Mouse (Mus musculus): Measurements from ENCODE around the gene Gm10697.
"Not testable (repeated sequence)": the region's sequence is repeated elsewhere in the genome, so short reads cannot be mapped to it uniquely, and the experiment has no call there.

Gm10697 gene

DNA sequence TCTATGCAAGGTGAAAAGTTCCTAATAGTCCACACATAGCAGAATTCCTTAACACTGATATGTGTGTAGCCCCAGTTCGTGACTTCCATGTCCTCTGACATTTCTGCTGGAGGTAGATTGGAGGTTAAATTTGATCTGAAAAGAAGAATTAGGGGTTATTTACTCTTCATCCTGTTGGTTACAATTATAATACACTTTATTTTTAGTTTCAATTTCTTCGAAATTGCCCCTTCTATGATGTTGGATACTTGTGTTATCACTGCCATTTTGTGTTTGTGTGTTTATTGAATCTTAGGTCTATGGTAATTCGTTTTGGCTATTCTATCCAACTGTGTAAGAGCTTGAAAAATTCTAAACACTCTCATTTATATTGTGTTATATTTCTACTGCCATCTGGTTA is at the start of gene Gm10697:
Gm10697 (minus strand) TSS at position 101 of the 400 bp plus-strand sequence.
- DNase-seq (ENCODE audit: low read depth, low spot score): not testable (repeated sequence)

DNA sequence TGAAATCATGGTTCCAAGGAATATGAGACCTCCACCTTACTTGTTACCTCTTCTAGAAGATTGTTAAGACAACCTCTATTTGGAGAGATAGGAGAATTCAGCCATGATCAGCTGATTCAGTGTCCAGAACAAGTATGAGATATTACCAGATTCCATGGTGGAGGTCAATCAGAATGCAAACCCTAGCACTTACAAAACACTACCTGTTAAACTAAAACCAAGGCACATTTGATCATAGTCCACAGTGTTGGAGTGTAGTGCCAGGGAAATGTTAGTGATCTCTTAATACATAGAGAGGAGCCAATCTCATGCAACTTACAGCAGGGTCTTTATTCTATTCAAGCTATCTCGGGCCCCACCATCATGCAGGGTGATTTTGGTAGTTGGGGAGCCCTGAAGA is 42.6 kb upstream of the Gm10697 start:
- not testable (repeated sequence) for DNase-seq (ENCODE audit: low read depth, low spot score)

DNA sequence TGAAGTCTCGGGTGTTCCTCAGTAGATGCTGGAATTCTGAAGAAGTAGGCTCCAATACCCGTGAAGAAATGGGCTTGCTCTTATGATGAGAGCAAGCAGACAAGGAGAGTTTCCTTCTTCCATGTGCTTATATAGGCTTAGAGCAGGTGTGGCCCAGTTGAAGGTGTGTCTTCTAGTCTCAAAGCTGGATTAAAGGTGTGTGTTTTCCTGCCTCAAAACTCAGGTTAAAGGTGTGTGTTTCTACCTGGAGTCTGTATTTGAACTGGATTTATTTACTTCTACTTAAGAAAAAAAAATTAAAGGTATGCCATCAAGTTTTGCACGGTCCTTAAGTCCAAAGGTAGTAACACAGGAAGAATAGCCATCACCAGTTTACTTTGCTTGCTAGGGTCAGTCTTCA is 17.7 kb downstream of the Gm10697 start, which contains the start of gene Gm9125:
Gm9125 (minus strand) TSS at position 101 of the 400 bp plus-strand sequence.
- DNase-seq (ENCODE audit: low read depth, low spot score): not testable (repeated sequence)

DNA sequence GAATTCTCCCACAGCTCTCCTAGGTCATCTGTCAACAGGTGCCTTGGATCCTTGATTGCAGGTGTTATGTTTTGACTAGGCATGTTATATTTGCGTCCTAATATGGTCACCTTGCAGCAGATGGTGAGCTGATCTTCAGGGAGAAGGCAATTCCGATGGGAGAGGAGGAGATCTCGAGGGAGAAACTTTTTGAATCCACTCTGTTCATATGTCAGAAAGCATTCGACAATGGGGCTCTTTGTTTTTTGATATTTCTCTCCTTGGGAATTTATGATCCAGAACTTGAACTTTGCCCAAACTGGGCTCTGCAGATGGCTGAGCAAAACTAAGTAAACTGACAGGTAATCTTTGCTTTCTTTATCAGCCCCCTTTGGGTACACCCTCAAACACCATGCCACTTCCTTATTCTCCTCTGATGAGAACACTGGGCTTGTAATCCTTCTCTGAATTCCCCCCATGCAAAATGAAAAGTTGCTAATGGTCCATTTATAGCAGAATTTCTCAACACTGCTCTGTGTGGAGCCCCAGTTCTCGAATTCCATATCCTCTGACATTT is 22.8 kb downstream of the Gm10697 start:
- not testable (repeated sequence) for DNase-seq (ENCODE audit: low read depth, low spot score)

DNA sequence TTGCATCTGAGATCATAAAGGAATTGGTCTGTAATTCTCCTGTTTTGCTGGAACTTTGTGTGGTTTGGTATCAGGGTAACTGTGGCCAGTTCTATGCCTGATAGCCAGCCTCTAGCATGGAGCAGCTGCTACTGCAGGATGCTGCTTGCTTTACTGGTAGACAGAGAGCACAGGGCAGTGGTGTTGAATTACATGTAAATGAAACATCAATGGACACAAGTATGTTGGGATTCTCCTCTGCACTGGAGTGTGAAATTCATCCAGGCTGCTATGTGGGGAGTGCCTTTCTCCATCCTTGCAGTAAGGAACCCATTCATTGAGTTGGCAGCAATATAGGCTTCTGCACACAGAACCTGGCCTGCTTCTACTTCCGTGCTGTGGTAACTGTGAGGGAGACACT is 34.2 kb downstream of the Gm10697 start:
- DNase-seq (ENCODE audit: low read depth, low spot score): not testable (repeated sequence)

DNA sequence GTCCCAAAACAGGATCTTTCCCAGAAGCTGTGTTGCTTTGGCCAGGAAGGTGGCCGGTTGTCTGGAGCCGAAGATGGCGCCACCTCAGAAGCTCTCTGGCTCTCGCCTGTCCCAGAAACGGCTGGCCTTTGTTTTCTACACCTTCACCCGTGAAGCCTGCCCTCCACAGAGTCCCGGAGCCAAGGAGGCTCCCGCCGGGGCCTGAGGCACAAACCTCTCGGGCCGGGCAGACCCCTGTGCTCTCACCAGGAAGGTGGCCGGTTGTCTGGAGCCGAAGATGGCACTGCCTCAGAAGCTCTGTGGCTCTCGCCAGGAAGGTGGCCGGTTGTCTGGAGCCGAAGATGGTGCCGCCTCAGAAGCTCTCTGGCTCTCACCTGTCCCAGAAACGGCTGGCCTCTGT is 38.0 kb downstream of the Gm10697 start:
- DNase-seq (ENCODE audit: low read depth, low spot score): not testable (repeated sequence)

Measured in mesoderm, embryonic 11.5 days (tissue).